Mouse (Mus musculus) right cerebral cortex, postnatal 4 days (tissue): ENCODE results near the gene Cpne6.

Experiments used
- DNase-seq: peaks from one replicate; pipeline ENCODE4 v3.0.0-alpha.2; 2022

The Cpne6 gene

DNA sequence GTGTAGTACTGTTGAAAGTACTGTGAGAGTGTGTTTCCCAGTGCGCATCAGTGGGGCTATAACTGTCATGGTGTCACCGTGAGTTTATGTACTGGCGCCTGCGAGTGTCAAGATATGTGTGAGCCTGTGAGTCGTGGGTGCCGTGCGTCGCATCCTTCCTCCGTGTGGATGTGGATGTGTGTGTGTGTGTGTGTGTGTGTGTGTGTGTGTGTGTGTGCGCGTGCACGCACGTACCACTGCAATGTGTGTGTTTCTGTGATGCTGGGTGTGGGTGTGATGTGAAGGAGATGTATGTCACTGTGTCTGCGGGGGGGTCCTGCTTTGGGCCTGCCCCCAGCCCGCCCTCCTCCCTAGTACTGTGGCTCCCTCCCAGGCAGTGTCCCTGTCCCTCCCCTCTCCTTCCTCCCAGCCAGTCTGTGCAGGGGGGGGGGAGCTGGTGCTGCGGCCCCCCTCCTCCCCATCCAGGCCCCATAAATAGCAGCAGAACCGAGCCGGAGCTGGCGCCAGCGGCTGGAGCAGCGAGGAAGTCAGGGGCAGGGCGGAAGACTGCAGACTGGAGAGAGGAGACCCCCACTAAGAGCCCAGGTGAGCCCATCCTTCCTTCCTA lies at the start of gene Cpne6:
TSS of gene Cpne6 (plus strand) at position 321 of the 607 bp plus-strand sequence.
- DNase-seq: peak; percentile 29

DNA sequence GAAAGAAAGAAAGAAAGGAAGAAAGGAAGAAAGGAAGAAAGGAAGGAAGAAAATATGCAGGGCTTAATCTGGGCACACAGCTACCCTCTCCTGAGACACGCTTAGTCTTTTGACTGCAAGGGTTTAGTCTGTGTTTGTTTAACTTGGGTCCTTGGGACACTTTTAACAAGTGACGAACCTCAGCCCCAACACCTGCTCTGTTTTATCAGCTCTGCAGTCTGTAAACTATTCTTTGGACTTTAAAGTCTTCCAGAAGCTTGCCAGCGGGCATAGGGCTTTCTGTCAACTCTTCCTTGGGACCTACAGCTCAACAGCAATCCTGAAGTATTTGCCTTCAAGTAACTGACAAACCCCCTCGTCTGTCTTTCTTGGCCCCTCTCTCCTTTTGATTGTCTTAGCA lies 48.5 kb upstream of the Cpne6 start:
- DNase-seq: no peak

DNA sequence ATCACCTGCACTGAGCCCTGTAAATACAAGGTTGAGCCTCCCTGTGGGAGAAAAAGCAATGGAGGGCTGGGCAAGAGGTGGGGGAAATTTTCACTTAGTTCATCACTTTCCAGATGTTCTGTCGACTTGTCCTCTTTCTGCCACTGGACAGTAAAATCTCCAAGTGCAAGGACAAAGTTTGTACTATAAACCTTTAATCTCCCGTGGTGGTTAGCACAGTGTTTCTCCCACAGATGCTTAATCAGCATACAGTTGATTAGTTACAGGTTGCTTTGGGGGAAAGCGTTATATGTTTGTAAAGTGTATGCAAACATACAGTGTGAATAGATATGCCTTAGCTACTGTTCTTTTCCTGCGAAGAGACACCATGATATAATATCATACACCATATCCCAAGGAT lies 43.8 kb upstream of the Cpne6 start:
- DNase-seq: no peak

DNA sequence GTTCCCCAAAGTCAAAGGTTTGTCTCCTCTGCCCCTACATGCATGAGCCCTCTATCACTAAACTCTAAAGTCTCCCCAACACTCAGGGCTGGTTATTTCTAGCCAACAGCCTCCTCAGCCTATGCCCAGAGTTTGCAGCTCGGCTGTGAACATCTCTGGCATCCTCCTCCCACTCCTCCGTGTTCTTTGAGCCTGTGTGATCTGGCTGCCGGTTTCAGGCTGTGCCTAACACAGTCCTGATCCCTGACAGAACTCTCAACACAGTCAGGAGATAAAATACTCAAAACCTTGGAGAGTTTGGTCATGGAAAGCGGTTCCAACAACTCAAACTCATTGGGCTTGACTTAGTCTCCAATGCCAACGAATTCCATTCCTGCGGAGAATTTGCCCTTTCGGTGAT lies 43.1 kb upstream of the Cpne6 start:
- no peak for DNase-seq

DNA sequence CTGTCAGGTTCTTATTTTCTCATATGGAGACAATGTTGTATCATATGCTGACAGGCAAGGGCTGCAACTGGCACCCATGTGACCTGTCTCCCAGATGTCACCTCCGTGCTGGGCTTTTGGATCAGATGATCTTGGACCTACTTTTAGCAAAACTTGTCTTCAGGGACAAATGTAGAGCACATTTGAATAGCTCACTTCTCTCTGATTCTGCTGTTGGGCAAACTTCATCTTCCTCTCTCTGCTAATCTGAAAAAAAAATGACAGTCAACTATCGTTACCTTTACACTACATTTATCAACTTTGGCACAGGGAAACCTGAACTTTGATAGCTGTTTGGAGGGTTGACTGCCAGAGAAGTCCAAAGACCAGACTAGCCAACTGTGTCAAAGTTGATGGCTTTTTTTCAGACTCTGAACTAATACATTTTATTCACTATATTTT lies 41.9 kb upstream of the Cpne6 start:
- DNase-seq: no peak

DNA sequence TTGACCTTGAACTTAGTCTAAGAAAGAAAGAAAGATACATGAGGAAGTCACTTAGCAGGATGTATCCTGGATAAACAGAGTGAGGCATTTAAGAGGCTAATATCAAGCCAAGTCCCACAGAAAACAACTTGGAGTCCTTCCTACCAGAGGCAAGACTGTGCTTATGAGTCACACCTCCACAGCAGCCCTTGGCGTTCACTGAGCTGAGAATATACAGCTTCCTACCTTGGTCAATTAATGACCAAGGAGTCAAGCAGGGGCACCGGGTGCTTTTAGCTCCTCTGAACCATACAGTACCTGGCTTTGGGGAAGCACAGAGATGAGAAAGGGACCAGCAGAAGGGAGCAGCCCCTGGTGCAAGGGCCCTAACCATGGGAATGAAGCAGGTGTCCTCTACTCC lies 41.2 kb upstream of the Cpne6 start:
- DNase-seq: no peak

DNA sequence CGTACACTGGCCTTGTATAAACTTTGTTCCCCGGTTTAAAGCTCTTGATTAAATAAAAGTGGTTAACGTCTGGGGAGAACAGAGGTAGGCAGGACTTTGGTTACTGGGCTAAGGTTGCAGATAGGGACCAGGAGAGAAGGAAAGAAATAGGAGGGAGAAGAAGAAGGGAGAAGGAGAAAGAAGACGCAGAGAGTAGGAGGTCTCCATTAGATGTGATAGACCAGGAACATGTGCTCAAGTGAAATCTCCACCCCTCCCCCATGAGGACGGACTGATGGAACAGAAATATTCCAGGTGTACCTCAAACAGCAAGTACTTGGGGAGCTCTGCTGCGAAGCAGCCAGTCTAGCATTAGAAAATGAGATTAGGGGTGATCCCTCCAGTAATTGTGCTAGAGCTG lies 40.4 kb upstream of the Cpne6 start:
- no peak for DNase-seq

DNA sequence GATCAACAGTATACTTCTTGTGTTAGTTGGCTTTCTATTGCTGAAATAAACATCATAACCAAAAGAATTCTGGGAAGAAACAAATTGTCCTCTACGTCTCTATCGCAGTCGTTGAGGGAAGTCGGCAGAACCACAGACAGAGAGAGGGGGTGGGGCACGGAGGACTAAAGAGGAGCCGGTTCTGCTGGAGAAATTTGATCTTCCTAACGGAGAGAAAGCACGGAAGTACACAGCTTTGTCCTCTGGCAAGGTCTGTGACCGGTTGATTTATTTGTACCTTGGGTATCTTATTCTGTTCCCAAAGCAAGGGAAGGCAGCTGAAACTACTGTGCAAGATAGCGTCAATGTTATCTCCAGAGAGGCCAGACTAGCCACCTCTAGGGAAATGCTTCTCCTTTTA lies 39.4 kb upstream of the Cpne6 start:
- DNase-seq: no peak

DNA sequence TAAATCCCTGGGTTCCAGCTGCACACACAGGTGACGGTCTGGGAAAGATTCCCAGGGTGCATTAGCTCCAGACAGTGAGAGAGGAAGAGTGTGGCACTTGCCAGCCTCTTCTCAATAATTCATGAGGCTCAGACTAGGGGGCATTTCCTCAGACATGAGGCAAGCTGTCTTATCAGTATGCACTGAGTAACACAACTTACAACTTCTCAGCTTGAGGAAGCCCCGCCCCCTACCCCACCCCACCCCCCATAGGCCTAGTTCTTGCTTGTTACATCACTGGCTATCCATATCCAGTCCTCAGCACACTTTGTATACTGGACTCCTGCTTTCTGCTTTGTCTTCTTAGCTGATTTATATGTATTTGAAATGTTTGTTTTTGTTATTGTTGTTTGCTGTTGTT lies 34.6 kb upstream of the Cpne6 start:
- no peak for DNase-seq

DNA sequence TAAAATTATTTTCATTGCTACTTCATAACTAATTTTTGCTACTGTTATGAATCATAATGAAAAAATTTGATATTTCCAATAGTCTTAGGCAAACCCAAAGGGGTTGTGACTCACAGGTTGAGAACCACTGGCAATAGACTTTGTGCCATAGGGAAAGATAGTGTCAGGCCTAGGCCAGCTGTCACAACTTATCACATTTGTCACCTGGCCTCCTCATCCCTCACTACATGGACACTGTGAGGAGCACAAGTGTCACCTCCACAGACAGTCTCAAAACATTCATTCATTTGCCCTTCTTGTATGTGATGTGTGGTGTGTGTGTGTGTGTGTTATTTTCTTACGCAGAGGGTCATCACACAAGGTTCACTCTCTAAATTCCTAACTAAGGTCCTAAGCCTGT lies 32.8 kb upstream of the Cpne6 start:
- DNase-seq: no peak

DNA sequence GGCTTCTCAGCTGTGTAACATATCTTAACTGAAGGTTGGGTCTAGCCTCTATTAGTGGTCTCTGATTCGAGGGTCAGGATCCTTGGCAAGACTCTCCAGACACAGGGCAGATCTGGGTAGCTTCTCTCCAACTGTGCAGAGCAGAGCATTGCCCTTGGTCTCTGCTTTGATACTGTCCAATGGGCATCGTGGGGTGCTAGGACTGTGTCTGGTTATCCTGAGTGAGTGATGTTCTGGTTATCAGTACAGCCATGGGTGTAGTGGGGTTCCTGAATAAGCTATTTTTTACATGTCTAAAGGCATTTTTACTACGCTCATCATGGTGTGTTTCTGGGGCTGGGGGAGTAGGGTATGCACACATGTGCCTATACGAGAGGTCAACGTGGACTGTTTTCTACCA lies 32.4 kb upstream of the Cpne6 start:
- DNase-seq: no peak

DNA sequence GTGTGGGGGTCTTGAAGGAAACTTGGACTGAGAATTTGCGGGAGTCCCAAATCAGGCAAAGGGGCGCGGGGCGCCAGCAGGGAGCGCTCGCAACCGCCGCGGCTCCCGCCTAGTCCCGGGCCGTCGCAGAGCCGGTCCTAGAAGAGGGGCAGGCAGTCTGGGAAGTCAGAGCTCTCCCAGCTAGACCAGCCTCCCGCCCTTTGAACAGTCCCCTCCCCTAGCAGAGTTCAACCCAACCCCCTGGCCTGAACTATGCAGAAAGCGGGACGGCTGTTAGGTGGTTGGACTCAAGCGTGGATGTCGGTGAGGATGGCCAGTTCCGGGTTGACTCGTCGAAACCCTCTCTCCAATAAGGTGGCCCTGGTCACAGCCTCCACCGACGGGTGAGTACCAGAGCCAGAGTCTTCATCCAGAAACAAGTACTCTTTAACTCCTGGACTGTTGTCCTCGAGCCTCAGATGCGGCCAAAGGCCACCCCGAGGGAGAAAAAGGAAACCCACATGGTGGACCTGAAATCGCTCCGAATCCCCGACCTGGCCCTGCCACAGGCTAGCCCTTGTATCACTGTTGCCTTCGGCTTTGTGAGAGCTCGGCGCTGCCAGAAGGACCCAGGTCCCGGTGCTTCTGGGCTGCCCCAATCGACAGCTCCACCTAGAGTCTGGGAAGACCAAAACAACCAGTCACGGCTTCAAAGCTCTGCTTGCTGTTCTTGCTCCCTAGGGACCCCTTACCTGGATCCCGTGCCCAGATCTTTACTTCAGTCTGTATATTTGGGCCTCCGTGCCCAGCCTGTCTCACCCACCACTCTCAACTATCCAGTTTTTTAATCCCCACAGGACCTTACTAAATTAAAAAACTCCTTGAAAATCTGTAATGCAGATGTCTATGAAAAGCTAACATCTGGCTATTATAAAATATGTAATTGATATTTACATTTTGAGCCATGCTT lies 31.3 kb upstream of the Cpne6 start, which contains the start of gene Dhrs4:
TSS of gene Dhrs4 (plus strand) at position 108 of the 949 bp plus-strand sequence.
- DNase-seq: peak; percentile 67

DNA sequence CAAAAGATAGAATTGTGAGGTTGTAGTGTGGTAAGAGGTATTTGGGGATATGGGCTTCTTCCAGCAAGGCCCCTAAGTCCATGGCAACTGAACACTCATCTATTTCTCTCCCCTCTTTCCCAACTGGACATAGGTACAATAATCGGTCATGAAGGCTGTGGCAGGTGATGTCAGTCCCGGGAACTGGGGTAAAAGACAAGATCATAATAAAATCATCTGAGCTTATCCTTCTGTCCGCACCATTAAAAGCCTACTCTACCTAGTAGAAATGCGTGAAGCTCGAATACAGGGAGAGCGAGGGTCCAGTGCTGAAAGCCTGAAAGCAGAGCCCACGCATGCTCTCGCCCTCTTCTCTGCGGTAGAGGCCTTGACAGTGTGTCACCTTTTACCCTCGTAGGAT lies 30.6 kb upstream of the Cpne6 start:
- DNase-seq: no peak

DNA sequence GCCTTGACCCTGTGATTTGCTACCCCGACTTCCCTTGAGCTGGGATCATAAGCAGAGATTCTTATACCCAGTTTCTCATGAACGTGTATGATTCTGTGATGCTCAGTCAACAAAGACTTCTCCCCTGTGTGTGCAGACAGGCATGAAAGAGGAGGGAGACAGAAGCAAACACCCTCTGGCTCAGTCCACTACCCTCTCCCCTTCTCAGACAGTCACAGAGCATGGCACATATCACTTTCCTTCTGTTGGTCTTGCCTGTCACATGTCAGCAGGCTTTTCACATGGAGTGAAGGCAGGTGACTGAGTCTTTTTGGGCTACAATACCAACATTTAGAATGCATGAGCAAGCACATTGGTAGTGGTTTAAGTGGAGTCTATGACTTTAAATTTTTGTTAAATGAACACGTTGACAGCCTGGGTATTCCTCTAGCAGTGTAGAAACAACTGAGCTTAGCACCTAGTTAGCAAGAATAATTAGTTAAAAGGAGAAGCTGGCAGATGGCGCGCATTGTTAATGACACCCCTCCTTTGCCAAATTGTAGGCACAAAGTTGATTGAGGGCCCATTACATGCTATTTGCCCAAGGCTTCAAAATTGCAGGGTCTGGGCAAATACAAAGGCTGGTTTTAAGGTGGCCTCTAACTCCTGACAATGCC lies 25.7 kb upstream of the Cpne6 start:
- no peak for DNase-seq

DNA sequence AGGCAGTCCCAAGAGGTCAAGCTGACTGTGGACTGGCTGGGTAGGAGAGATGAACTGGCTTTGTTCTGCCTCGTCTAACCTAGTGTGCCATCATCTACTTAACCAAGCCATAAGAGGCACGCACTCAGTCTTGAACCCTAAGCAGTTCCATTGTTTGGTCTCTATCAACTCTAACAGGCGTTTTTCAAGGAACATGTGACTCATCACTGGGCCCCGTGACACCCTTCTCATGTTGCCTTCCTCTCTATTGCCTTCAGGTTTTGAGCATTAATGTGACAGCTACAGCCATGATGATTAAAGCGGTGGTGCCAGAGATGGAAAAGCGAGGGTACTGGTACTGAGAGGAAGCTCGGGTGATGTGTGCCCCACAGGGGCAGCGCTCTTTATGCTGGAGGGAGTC lies 23.4 kb upstream of the Cpne6 start:
- DNase-seq: no peak

DNA sequence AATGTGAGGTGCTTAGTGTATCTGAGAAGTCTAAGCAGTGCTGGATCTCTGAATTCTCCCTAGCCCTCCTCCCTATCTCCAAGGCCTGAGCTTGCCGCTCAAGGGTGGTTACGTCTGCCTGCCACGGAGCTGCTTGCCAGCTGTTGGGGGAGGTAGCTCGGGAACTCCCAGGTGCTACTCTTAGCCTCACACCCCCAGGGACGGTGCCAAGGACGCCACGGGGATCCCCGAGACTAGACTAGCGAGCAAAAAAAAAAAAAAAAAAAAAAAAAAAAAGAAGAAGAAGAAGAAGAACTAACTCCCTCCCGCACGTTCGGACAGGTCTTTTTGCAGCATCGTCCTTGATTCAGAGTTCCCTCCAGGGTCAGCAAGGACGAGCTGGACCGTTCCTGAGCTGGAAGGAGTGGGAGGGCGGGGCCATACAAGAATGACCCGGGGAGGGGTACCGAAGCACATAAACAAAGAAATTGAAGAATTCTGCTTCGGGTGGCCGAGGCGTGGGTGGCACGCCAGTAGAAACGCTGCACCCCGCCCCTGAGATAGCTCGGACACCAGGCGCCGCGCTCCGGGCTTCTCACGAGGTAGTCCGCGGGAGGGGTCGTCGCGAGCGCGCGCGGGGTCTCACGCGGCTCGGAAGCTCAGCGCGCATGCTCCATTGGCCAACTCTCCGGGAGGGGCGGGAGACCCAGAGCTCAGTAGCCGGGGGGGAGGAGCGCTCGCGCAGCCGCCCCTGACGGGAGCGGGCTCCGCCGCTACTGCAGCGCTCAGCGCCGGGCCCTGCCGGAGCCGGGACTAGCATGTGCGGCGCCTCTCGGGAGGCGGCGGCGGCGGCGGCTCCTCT lies 19.7 kb upstream of the Cpne6 start, which contains the start of gene Carmil3:
TSS of gene Carmil3 (plus strand) at position 291 of the 841 bp plus-strand sequence.
- peak; percentile 89 for DNase-seq

DNA sequence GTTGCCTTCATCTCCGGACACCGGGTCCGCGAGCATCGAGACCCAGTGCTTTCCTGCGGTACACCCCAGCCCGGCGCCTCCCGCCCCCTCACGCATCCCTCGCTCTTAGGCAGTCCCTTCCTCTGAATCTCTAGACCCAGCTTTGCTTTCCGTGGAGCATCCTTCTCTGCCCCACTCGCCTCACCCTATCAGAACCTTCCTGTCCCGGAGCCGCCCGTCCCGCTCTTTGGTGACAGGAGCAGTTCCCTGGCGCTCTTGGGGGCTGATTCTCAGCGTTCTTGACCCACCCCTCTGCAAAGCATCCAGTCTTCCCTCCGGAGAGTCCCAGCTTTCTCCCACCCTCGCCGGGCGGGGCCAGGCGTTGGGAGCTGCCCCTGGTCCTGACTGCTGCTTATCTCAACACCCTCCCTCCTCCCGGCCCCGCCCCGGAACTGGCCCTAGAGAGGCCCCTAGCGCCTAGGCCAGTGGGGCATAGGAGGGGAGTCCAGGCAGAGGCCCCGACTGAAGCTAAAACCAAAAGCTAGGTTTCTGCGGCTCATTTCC lies 18.9 kb upstream of the Cpne6 start:
- peak; percentile 63 for DNase-seq

DNA sequence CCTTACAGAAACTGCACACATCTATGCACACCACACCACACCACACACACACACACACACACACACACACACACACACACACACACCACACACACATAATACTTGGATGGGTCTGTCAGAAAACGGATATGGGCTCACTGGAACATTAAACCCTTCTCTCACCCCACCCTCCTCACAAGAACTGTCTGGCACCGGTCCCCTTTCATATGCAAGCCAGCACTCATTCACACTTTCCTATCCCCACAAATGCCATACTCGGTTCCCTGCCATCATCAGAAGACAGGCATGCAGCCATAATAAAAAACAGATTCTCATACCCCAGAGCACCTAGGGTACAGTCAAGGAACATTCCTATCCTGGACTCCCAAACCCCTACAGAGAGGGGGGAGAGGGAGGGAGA lies 18.1 kb upstream of the Cpne6 start:
- DNase-seq: no peak

DNA sequence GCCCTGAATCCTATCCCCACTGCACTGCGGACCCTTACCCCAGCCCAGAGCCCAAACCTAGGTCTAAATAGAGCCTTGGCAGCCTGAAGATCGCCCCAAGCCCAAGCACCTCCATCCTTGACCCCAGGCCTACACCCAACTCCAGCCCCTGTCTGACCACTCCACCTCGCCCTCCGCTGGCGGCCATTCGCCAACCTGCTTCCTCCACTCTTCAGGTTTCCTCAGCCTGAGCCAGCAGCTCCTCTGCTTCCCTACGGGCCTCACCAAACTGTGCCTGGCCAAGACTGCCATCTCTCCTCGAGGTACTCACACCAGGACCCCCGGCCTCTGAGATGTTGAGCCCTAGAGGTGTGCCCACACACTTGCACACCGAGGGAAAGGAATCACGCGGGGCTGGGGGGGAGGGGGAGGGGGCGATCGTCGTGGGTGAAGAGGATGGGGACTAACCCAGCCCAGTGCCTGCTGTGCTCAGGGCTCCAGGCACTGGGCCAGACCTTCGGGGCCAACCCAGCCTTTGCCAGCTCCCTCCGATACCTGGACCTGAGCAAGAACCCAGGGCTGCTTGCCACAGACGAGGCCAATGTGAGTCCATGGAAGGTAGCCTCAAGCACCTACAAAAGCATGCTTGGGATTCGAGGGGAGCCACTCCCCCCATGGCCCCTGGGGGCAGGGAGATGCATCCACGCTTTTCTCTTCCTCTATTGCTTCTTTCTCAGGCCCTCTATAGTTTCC lies 14.6 kb upstream of the Cpne6 start:
- DNase-seq: no peak

DNA sequence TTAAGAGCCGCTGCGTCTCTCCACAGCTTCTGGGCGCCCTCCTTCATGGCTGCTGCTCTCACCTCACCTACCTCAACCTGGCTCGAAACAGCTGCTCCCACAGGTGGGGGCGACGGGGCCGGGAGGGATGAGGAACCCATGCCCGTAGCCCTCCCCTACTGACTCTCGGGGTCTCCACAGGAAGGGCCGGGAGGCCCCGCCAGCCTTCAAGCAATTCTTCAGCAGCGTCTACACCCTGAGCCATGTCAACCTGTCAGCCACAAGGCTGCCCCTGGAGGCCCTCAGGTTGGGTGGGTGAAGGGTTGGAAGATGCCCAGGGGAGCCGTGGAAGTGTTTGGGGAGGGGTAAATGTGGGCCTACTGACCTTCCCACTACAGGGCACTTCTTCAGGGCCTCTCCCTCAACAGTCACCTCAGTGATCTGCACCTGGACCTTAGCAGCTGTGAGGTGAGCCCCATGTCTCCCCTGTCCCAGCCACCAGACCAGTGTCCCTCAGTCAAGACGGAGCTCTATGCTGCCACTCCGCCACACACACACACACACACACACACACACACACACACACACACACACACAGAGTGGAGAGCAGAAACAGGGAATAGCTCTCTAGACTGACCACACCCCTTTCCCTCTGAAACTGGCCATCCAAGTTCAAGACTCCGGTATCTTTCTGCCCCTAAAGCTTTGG lies 13.3 kb upstream of the Cpne6 start:
- DNase-seq: no peak

DNA sequence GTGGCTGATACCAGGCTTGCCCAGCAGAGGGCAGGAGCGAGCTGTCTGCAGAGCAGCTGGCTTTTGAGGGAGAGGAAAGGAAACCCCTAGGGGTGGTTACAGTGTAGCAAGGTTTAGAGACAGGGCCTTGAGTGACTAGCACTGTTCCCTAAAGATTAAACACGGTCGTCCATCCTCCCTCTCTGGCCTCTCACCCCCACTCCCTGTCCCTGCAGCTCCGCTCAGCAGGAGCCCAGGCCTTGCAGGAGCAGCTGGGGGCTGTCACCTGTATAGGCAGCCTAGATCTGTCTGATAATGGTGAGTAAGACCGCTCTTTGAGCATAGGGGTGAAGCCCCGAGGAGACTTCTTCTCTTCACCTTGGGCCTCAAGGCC lies 12.8 kb upstream of the Cpne6 start:
- peak; percentile 96 for DNase-seq
